Mouse (Mus musculus) intestine, postnatal 0 days (tissue): ENCODE data around the gene Dynll2. TPM values are rescaled to one million over a fixed set of nuclear protein-coding genes. Genes with fewer than 3 reads are reported as not detected.

Experiments used
- ATAC-seq: fragments of 200-750 bp; cut with Nextera tagmentation; 2 replicates; pipeline ENCODE4 v1.8.0; 2017; ENCODE audit warnings: mild to moderate bottlenecking, moderate TSS enrichment, moderate library complexity
- H3K27ac ChIP-seq: fragments of 300-500 bp; sonication (generic); 2 replicates; pipeline ENCODE4 v1.5.1; 2014; ENCODE audit warnings: mild to moderate bottlenecking, low read depth, low read length, moderate library complexity
- H3K27me3 ChIP-seq: fragments of 300-500 bp; sonication (generic); replicated peaks from 2 replicates; pipeline ENCODE4 v1.6.1; 2014; ENCODE audit warnings: low read length, mixed read lengths; ENCODE audit not compliant: control insufficient read depth, insufficient read depth
- H3K36me3 ChIP-seq: fragments of 300-500 bp; sonication (generic); 2 replicates; pipeline ENCODE4 v1.6.1; 2014; ENCODE audit warnings: mild to moderate bottlenecking, moderate library complexity; ENCODE audit not compliant: control insufficient read depth, insufficient read depth
- H3K4me1 ChIP-seq: fragments of 300-500 bp; sonication (generic); replicated peaks from 2 replicates; pipeline ENCODE4 v1.6.1; 2014; ENCODE audit warnings: antibody characterized with exemption, low read length, mixed read lengths; ENCODE audit not compliant: control insufficient read depth, insufficient read depth
- H3K4me2 ChIP-seq: fragments of 300-500 bp; sonication (generic); replicated peaks from 2 replicates; pipeline ENCODE4 v1.6.1; 2014; ENCODE audit warnings: low read depth, mild to moderate bottlenecking, moderate library complexity
- H3K4me3 ChIP-seq: fragments of 300-500 bp; sonication (generic); 2 replicates; pipeline ENCODE4 v1.5.1; 2014; ENCODE audit warnings: low read depth, low read length
- H3K9ac ChIP-seq: fragments of 300-500 bp; sonication (generic); 2 replicates; pipeline ENCODE4 v1.6.1; 2014; ENCODE audit warnings: mild to moderate bottlenecking, low read depth, low read length
- H3K9me3 ChIP-seq: fragments of 300-500 bp; sonication (generic); 2 replicates; pipeline ENCODE4 v1.6.1; 2016; ENCODE audit warnings: mixed run types; ENCODE audit not compliant: control insufficient read depth
- CTCF ChIP-seq: sonication (generic); IDR thresholded peaks from 2 replicates; pipeline ENCODE4 v1.5.1; 2016; ENCODE audit warnings: low read depth, mild to moderate bottlenecking, control low read depth, antibody characterized with exemption, moderate library complexity
- WGBS: fragments of 180-500 bp; shearing (Covaris S2); extraction: QIAGEN DNeasy Blood & Tissue Kit; methylation state at CpG from one replicate; pipeline ENCODE4 v1.1.7; 2014; 5-methylcytosine and 5-hydroxymethylcytosine counted together
- polyA plus RNA-seq: library from polyadenylated mRNA; unstranded; fragments of >200 nt; fragmentation: Nextera tagmentation; extraction: Ambion mirVana; gene quantifications from 2 replicates; pipeline ENCODE4 v1.2.1, GENCODE M21; 2015

Dynll2 gene
- polyA plus RNA-seq, 1 experiment from 2014 or later = 52.4 TPM

DNA sequence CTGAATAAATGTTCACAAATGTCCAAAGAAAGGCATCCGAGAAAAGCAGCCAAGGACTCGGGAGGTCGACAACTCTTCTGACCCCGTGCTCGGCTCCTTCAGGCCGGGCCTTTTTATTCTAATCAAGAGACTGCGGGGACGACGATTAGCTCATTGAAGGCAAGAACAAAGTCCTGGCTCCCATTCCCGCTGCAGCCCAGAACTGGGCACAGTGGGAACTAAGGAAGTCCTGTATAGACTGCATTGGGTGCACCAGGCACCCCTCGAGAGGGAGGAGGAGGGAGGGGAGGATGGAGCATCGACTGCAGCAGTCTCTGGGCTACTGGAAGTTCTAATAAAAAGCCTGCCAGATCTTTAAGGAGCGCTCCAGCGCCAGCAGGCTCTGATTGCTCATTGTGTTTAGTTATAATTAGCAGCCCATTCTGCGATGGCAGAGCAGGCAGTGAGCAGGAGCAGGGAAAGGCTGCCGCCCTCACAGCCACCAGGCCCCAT, 40.9 kb upstream of the Dynll2 start:
- no peak for ATAC-seq
- no peak overlapping the region for H3K4me3 ChIP-seq

DNA sequence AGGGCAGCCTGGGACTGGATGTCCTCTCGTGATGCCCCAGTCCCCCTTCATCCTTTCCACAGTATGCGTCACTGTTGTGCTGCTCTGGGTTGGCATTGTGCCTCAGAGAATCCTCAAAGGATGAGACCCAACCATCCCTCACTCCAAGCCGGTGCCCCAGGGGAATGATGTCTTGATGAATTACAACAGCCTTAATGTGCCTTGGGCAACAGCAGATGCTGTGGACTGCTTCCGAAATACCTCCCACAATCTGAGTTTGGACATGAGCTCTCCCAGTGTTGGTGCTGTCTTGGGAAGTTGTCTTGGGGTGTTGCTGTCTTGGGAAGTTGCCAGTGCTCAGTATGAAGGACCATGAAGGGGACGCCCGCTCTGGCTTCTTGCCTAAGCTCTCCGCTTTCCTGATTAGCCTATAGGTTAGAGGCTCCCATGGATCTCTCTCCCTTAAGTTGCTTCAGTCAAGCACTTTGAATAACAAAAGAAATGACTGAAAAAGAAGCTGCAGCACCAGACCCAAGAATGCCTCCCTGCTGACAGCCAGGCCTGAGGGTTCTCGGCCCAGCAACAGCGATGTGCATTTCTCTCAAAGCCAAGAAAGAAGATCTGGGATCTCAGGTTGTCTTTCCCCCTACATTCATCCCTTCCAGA, 40.2 kb upstream of the Dynll2 start:
- H3K27ac ChIP-seq = no peak overlapping the region
- TF ChIP-seq CTCF = no peak
- no peak overlapping the region for H3K4me3 ChIP-seq
- no peaks in the 10 kb centered on the region for H3K36me3 ChIP-seq
- no peak overlapping the region for H3K4me2 ChIP-seq
- no peak overlapping the region for H3K9ac ChIP-seq
- 80% methylated on average over 9 of the region's 9 CpGs for WGBS
- no peaks in the 10 kb centered on the region for H3K27me3 ChIP-seq
- no peak for ATAC-seq
- H3K9me3 ChIP-seq = no peaks in the 10 kb centered on the region
- no peaks in the 10 kb centered on the region for H3K4me1 ChIP-seq

More for the DNA sequence above, 40.9 kb upstream of the Dynll2 start:
- Histone ChIP-seq H3K36me3 (no peaks in the 10 kb centered on the region), H3K27me3 (no peaks in the 10 kb centered on the region), H3K4me1 (no peaks in the 10 kb centered on the region), H3K4me2 (no peak overlapping the region), H3K9me3 (no peaks in the 10 kb centered on the region), H3K27ac (no peak overlapping the region), H3K9ac (no peak overlapping the region)
- no peak for TF ChIP-seq CTCF
- WGBS = 41% methylated on average over 16 of the region's 16 CpGs

DNA sequence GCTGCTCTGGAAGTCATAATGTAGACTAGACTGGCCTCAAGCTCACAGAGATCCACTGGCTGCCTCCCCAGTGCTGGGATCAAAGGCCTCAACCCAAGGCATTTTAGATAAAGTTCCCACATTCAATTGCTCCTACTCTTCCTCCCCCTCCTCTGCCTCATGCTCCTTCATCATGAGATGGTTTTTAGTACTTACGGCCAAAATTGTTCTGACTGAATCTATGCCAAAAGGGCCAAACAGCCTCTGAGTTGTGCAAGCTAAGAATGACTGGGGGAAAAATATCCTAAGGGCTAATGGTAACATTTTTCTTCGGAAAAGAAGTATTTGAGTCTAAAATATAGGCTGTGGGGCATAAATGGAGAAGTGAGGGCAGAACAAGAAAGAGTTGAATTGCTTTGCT, 36.6 kb upstream of the Dynll2 start:
- Histone ChIP-seq H3K27ac (no peak overlapping the region), H3K9me3 (no peaks in the 10 kb centered on the region), H3K4me2 (no peak overlapping the region), H3K36me3 (no peaks in the 10 kb centered on the region), H3K9ac (no peak overlapping the region), H3K4me3 (no peak overlapping the region), H3K4me1 (no peaks in the 10 kb centered on the region), H3K27me3 (no peaks in the 10 kb centered on the region)
- WGBS = 79% methylated on average over 2 of the region's 2 CpGs
- TF ChIP-seq CTCF = no peak
- no peak for ATAC-seq

DNA sequence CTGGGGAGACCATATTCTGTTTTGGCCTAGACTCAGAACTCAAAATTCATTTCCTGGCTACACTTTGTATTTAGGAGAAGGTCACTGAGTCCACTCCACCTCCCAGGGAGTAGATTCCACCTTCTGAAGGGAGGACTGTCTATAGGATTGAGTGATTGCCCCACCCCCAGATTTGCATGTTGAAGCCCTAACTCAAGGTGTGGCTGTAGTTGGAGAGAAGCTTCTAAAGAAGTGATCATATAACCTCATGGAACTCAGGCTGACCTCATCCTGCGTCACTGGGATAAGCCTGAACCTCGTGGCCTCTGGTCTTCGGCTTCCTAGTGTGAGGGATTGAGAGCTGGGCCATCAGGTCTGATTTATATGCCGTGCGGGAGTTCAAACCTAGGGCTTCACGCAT, 28.5 kb upstream of the Dynll2 start:
- Histone ChIP-seq H3K9ac (no peak overlapping the region), H3K4me2 (no peak overlapping the region), H3K4me3 (no peak overlapping the region), H3K36me3 (no peaks in the 10 kb centered on the region), H3K4me1 (no peaks in the 10 kb centered on the region), H3K9me3 (no peaks in the 10 kb centered on the region), H3K27me3 (no peaks in the 10 kb centered on the region), H3K27ac (no peak overlapping the region)
- TF ChIP-seq CTCF = no peak
- no peak for ATAC-seq
- 77% methylated on average over 6 of the region's 6 CpGs for WGBS

DNA sequence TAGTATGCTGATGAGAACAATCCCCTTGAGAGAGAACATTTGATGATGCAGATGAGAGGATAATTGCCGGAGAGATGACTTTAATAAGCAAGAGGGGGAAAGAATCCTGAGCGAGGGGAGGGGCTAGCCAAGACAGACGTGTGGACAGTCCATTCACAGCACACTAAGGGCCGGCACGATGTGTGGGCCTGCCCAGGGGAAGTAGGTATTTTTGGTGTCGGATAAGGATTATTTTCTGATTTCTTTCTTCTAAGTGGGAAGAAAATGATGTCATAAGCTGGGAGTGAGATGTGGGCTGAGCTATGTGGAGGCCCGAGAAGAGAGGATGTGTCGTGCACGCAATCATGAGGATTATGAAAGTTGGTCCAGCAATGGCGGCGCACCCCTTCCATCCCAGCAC, 27.8 kb upstream of the Dynll2 start:
- Histone ChIP-seq H3K4me1 (no peaks in the 10 kb centered on the region), H3K4me3 (no peak overlapping the region), H3K36me3 (no peaks in the 10 kb centered on the region), H3K4me2 (no peak overlapping the region), H3K9me3 (no peaks in the 10 kb centered on the region), H3K9ac (no peak overlapping the region), H3K27ac (no peak overlapping the region), H3K27me3 (no peaks in the 10 kb centered on the region)
- ATAC-seq = no peak
- 91% methylated on average over 11 of the region's 11 CpGs for WGBS
- no peak for TF ChIP-seq CTCF

DNA sequence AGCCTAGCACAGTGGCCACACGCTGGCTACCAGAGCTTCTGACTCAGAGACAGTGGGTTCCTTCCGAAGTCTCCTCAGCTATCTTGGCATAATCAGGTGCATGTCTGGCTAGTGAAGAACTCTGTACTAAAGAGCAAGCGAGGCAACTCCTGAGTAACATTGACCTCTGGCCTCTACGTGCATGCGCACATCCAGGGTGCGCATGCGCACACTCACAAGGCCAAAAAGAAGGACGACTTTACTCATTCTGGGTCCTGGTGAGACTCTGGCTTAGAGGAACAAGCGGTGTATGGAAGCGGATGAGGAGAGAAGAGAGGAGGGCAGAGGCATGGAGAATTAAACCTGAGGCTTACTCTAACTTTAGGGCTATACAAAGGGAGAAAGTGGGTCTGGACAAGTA, 26.3 kb upstream of the Dynll2 start:
- H3K36me3 ChIP-seq = no peaks in the 10 kb centered on the region
- H3K9me3 ChIP-seq = no peaks in the 10 kb centered on the region
- H3K4me3 ChIP-seq = no peak overlapping the region
- H3K4me1 ChIP-seq = no peaks in the 10 kb centered on the region
- TF ChIP-seq CTCF = no peak
- H3K27me3 ChIP-seq = no peaks in the 10 kb centered on the region
- 86% methylated on average over 10 of the region's 10 CpGs for WGBS
- no peak overlapping the region for H3K27ac ChIP-seq
- no peak overlapping the region for H3K9ac ChIP-seq
- H3K4me2 ChIP-seq = no peak overlapping the region
- ATAC-seq = no peak
